Mouse (Mus musculus): ENCODE measurements around the gene Fam171a1.
"Not testable (repeated sequence)": the region's sequence is repeated elsewhere in the genome, so short reads cannot be mapped to it uniquely, and the experiment has no call there.

The Fam171a1 gene

GRCm38 (mm10) chr2:3171774-3172173 lies 57.8 kb downstream of the Fam171a1 start:
- DNase-seq (ENCODE audit: low read depth), result no peak

GRCm38 (mm10) chr2:3172656-3173055 lies 58.6 kb downstream of the Fam171a1 start:
- DNase-seq (ENCODE audit: low read depth), result no peak

GRCm38 (mm10) chr2:3174890-3175289 lies 60.9 kb downstream of the Fam171a1 start:
- no peak for DNase-seq (ENCODE audit: low read depth)

DNA sequence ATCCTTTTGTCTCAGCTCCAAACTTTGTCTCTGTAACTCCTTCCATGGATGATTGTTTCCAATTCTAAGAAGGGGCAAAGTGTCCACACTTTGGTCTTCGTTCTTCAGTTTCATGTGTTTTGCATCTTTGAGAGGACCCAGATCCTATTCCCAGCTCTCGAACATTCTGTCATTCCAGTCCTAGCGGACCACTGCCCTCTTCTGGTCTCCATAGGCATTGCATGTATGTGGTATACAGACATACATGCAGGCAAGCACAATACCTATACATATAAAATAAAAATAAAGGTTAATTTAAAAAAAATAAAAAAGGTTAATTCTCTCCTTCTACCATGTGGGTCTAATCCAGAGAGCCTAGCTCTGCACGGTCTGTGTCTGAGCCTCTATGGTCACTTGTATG lies 62.0 kb downstream of the Fam171a1 start:
- DNase-seq (ENCODE audit: low read depth), result not testable (repeated sequence)

DNA sequence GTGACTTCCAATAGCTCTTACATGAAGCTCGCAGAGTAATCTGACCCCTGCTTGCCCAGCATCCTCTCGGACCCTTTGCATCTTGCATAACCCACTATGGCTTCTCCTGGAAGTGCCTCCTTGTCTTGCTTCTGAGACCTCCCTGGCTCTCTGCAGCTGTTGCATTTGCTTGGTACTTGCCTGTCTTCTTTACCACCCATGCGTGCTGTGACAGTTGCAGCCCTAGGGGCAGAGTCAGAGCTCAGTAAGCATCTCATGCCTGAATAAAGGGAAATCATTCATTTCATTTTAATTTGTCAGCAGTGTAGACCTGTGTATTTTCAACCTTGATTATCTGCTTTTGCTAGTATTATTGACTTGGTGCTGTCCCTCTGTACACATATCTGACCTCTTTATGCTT lies 62.7 kb downstream of the Fam171a1 start:
- DNase-seq (ENCODE audit: low read depth), result no peak

DNA sequence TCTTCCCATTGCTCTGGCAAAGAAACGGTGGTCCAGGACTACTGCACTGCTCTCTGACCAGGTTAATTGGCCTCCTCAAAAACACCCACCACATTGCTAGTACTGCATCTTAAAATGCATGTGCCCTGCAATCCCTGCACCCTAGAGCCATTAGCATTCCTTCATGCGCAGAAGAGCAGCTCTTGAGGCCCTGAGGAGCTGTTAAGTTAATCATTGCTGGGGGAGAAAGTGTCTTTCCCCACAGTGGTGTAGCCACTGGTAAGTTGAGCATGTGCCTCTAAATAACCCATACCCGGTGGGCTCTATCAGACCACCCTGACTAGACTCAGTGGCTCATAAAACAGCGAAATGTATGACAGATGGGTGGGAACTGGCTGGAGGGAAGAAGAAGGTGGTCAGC lies 66.5 kb downstream of the Fam171a1 start:
- DNase-seq (ENCODE audit: low read depth), result no peak

GRCm38 (mm10) chr2:3183656-3184055 lies 69.6 kb downstream of the Fam171a1 start:
- no peak for DNase-seq (ENCODE audit: low read depth)

GRCm38 (mm10) chr2:3185335-3185734 lies 71.3 kb downstream of the Fam171a1 start:
- DNase-seq (ENCODE audit: low read depth), result no peak

- no peak for DNase-seq (ENCODE audit: low read depth)
Observed at GRCm38 (mm10) chr2:3188745-3189475, 74.9 kb downstream of the Fam171a1 start.

DNA sequence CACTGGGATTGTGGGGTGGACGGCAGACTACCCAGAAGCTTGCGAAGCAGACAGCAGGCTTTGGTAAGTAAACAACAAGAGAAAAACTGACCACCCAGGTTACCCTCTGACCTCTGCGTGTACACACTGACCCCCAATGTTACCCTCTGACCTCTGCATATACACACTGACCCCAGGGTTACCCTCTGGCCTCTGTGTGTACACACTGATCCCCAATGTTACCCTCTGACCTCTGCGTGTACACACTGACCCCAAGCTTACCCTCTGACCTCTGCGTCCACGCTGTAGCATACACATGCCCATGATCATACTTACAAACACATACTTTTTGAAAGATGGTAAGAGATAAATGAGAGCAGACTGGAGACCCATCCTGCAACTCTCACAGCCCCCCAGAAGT lies 77.1 kb downstream of the Fam171a1 start:
- DNase-seq (ENCODE audit: low read depth), result no peak

DNA sequence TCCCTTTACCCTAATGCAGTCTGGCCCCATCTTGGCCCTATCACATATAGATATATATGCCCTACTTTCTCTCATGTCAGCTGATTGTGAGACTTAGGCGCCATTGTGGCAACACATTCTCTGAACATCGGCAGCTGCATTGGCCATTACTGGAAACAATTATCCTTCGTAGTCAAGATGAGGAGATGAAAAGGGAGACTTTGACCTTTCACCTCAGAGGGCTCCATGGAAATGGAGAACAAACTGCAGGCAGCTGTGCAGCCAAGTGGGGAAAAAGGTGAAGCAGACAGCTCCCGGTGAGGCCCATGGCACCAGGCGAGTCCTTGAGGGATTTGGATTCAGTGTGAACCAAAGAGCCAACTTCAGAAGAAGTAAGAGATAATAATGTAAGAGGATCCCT lies 81.5 kb downstream of the Fam171a1 start:
- no peak for DNase-seq (ENCODE audit: low read depth)

DNA sequence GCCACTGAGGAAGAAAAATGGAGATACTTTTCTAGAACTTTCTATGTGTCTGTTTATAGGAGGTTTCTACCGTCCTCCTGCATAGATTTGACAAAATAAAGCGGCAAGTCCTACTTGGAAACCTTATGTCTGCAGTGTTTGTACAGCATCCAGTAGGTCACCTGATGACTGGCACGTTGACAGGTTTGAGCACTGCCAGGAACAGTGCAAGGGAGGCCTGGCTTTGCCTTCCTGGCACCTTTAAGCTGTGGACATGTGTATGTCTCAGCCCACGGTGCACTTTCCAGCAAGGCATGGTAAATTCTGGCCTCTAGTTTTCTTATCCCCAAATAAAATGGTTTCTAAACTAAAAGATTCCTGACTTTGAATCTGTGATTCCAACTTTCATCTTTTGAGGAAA lies 86.4 kb downstream of the Fam171a1 start:
- no peak for DNase-seq (ENCODE audit: low read depth)

DNA sequence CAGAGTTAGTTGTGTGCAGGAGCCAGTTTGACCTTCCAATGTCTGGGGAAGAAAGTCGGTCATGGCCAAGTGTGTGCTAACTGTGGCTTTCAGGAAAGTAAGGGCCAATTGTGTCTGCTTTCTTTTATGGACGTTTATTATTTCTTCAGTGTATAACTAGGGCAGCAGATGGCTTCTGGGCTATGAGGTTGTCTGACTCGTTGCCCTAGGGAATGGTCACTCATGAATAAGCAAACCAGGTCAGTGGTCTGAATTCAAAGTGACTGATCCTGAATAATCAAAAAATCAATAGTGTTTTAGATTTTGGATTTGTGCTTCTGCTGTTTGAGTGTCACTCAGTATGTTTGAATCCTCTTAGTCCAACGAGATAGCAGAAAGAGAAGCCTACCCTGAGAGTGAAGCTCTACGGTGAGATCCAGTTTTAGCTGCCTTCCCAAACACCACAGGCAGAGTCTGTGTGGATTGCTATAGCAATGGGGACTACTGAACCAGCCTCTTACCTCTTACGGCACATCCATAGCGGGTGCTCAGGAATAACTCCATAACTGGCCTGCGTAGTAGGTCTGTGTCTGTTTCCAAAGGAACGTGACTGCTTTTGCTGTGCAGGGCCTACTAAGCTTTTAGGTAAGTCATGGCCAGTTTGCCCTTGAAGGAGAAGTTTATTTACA lies 93.1 kb downstream of the Fam171a1 start:
- DNase-seq (ENCODE audit: low read depth), result no peak

DNA sequence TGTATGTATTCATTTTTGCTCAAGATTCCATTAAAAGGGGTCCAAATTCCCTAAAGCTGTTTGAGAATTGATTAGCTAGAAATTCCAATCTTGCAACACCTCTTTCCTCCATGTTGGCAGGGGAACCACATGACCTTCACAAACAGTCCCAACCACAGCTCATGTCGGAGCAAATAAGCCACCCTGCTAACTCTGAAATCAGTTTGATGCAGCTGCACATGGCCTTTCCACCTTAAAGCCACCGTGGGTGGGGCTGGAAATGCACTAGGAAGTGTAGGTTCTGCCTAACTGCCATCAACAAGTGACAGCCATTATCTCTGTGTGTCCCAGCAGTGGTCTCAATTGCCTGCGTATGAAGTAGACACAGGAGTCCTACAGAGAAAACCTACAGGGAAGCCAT lies 101.5 kb downstream of the Fam171a1 start:
- no peak for DNase-seq (ENCODE audit: low read depth)

DNA sequence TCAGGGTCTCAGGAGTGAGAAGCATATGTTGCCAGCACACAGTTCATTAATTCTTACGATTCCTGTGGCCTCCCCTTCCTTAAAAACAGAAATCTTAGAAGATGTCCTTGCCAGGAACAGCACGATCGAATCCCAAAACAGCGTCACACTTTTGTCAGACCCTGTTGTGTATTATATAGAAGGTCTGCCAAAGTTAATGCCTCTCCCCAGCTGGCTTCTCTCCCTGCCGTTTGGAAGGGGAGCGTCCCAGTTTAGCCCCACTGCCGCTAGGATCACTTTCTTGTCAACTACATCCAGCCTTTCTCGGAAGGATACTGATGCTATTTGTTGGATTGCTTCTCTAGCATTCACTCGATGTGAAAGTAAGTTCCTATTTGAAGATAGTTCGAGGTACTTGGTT lies 102.6 kb downstream of the Fam171a1 start:
- no peak for DNase-seq (ENCODE audit: low read depth)

GRCm38 (mm10) chr2:3217577-3217976 lies 103.6 kb downstream of the Fam171a1 start:
- DNase-seq (ENCODE audit: low read depth), result not testable (repeated sequence)

GRCm38 (mm10) chr2:3218225-3218624 lies 104.2 kb downstream of the Fam171a1 start:
- peak; percentile 34 for DNase-seq (ENCODE audit: low read depth)

DNA sequence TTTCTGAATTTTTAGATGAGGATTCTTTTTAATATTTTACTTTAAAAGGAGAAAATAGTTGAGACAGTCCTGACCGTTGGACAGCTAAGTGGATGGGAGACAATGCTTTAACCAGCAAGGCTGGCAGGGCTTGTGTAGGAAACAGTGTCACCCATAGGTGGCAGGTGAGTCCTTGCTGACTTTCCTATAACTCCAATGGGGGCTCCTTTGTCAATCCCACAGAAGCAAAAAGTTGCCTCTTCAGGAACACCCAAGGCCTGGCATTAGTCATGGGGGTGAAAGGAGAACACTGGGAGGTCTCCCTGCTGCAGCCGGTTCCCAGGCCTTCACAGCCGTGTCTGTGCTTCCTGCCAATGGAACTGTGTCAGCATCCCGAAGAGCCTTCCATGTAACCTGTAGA lies 114.5 kb downstream of the Fam171a1 start:
- DNase-seq (ENCODE audit: low read depth), result no peak

DNA sequence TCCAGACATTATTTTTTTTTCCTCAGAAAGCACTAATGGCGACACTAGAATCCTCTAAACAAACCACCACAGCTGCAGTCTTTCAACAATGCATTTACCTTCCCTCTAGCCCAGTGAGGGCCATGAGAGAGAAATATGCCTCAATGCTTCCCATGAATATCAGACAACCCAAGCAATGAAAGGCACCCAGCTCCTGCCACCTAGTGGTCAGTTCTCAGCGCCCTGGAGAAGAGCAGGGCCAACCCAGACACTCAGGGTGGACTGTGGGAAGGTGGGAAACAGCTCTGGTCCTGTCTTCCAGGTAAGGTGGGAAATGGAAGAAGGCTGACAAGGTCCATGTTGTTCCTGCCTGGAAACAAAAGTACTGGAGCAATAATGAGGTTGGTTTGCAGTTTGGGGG lies 115.0 kb downstream of the Fam171a1 start:
- no peak for DNase-seq (ENCODE audit: low read depth)

DNA sequence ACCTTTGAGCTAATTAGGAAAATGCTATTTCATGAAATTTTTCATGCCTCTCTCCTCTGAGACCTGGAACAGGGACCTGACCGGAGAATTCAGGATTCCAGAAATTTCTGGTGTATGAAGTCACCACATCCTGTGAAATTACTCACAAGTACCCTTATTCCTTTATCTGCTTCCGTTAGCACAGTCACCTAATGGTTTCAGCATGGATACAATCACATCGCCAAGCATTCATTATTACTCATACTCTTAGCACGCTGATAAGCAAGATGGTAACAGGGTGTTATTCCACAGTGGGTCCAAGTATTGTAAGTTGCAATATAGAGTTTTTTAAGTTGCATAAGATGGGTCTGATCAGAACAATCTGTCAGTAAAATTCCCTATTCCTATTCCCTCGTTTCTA lies 125.2 kb downstream of the Fam171a1 start:
- DNase-seq (ENCODE audit: low read depth), result no peak

- DNase-seq (ENCODE audit: low read depth), result no peak
Observed at GRCm38 (mm10) chr2:3244251-3244650, 130.2 kb downstream of the Fam171a1 start.

DNA sequence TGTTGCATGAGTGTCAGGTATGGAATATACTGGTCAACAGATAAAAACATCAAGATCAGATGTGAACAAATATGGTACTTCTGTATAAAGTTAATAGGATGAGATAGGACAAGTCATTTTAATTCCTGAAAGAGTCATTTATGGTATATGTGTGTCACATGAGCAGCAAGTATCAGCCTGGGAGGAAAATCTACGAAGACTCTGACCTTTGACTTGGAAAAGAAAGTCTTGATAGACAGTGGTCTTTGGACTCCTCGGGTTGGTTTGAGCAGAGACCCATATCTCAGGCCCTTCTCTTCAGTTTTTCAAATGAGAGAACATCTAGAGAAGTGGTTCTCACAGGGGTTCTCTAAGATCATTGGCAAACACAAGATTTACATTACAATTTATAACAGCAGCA lies 137.3 kb downstream of the Fam171a1 start:
- DNase-seq (ENCODE audit: low read depth), result no peak

- DNase-seq (ENCODE audit: low read depth), result no peak
Observed at GRCm38 (mm10) chr2:3266466-3266865, 152.4 kb downstream of the Fam171a1 start.

GRCm38 (mm10) chr2:3267879-3268278 lies 153.9 kb downstream of the Fam171a1 start:
- DNase-seq (ENCODE audit: low read depth), result no peak
